Mouse (Mus musculus) limb, embryonic 14.5 days (tissue): Measurements from ENCODE around the gene Atp5g1. TPM values are rescaled to one million over a fixed set of nuclear protein-coding genes. Genes with fewer than 3 reads are reported as not detected.

Experiments used
- ATAC-seq: fragments of 200-750 bp; cut with Nextera tagmentation; 2 replicates; pipeline ENCODE4 v1.8.0; 2017; ENCODE audit warnings: low read depth, moderate number of reproducible peaks, moderate TSS enrichment; ENCODE audit not compliant: low FRiP score
- DNase-seq: peaks from one replicate; pipeline ENCODE4 v3.0.0-alpha.2; 2015; ENCODE audit warnings: low spot score
- H3K27ac ChIP-seq: fragments of 300-500 bp; sonication (generic); replicated peaks from 2 replicates; pipeline ENCODE4 v1.5.1; 2014; ENCODE audit warnings: low read depth, mild to moderate bottlenecking, low read length, moderate library complexity, mixed read lengths
- H3K27me3 ChIP-seq: fragments of 300-500 bp; sonication (generic); 2 replicates; pipeline ENCODE4 v1.6.1; 2014; ENCODE audit warnings: low read length, mixed read lengths; ENCODE audit not compliant: control insufficient read depth, insufficient read depth
- H3K36me3 ChIP-seq: fragments of 300-500 bp; sonication (generic); 2 replicates; pipeline ENCODE4 v1.6.1; 2014; ENCODE audit warnings: mild to moderate bottlenecking, low read length, moderate library complexity, mixed read lengths; ENCODE audit not compliant: control insufficient read depth, insufficient read depth
- H3K4me1 ChIP-seq: fragments of 300-500 bp; sonication (generic); 2 replicates; pipeline ENCODE4 v1.6.1; 2014; ENCODE audit warnings: antibody characterized with exemption, low read length, mixed read lengths; ENCODE audit not compliant: control insufficient read depth, insufficient read depth
- H3K4me2 ChIP-seq: fragments of 300-500 bp; sonication (generic); replicated peaks from 2 replicates; pipeline ENCODE4 v1.6.1; 2014; ENCODE audit warnings: low read depth, mild to moderate bottlenecking, low read length, moderate library complexity; ENCODE audit not compliant: severe bottlenecking
- H3K4me3 ChIP-seq: fragments of 300-500 bp; sonication (generic); replicated peaks from 2 replicates; pipeline ENCODE4 v1.5.1; 2014; ENCODE audit warnings: low read length
- H3K9ac ChIP-seq: fragments of 300-500 bp; sonication (generic); 2 replicates; pipeline ENCODE4 v1.6.1; 2014; ENCODE audit warnings: mild to moderate bottlenecking, low read depth, low read length, moderate library complexity; ENCODE audit not compliant: severe bottlenecking
- H3K9me3 ChIP-seq: fragments of 300-500 bp; sonication (generic); 2 replicates; pipeline ENCODE4 v1.6.1; 2016; ENCODE audit warnings: low read length; ENCODE audit not compliant: control insufficient read depth
- POLR2A ChIP-seq: fragments of 200-500 bp; IDR thresholded peaks from 2 replicates; pipeline ENCODE4 v1.8.0; 2012; ENCODE audit warnings: inconsistent platforms, mild to moderate bottlenecking, moderate library complexity, borderline replicate concordance; ENCODE audit not compliant: insufficient read depth, insufficient read length; ENCODE audit errors: extremely low read depth
- WGBS: fragments of 180-500 bp; shearing (Covaris S2); extraction: QIAGEN DNeasy Blood & Tissue Kit; methylation state at CpG from one replicate; pipeline ENCODE4 v1.1.7; 2014; 5-methylcytosine and 5-hydroxymethylcytosine counted together
- polyA plus RNA-seq, 2 experiments: library from polyadenylated mRNA; depleted of rRNA in 1 of 2; stranded (reverse) in 1 of 2; unstranded in 1 of 2; fragments of >200 nt; fragmentation: Nextera tagmentation in 1 of 2; extraction: Ambion mirVana in 1 of 2; gene quantifications; 2 replicates each; pipeline versions ENCODE4 v1.2.1 to v1.2.3; 2012 to 2014

Gene Atp5g1
- polyA plus RNA-seq, 2 experiments = 265 to 741 TPM

GRCm38 (mm10) chr11:96093361-96093760, 17.9 kb upstream of the Atp5g1 start:
- Histone ChIP-seq H3K4me3 (no peak overlapping the region), H3K27ac (no peak overlapping the region), H3K4me2 (no peak overlapping the region), H3K4me1 (no peaks in the 10 kb centered on the region), H3K9ac (no peak overlapping the region), H3K36me3 (no peaks in the 10 kb centered on the region), H3K9me3 (no peaks in the 10 kb centered on the region), H3K27me3 (no peaks in the 10 kb centered on the region)
- 12% methylated on average over 3 of the region's 3 CpGs for WGBS
- DNase-seq (peak; percentile 51), ATAC-seq (no peak; the same call in 1 of the 2 replicates)
- TF ChIP-seq POLR2A = no peak

- Histone ChIP-seq H3K36me3 (no peaks in the 10 kb centered on the region), H3K4me3 (no peak overlapping the region), H3K4me1 (no peaks in the 10 kb centered on the region), H3K27me3 (no peaks in the 10 kb centered on the region), H3K27ac (no peak overlapping the region), H3K4me2 (no peak overlapping the region), H3K9me3 (no peaks in the 10 kb centered on the region), H3K9ac (no peak overlapping the region)
- 41% methylated on average over 7 of the region's 7 CpGs for whole genome bisulfite sequencing
- no peak for TF ChIP-seq POLR2A
- ATAC-seq = no peak
- no peak for DNase-seq
These were observed 17.3 kb upstream of the Atp5g1 start for GRCm38 (mm10) chr11:96092674-96093291.

- DNase-seq = no peak
These were observed 15.6 kb upstream of the Atp5g1 start for GRCm38 (mm10) chr11:96091073-96091472.

GRCm38 (mm10) chr11:96087981-96088380, 12.5 kb upstream of the Atp5g1 start:
- Histone ChIP-seq H3K36me3 (no peaks in the 10 kb centered on the region), H3K4me1 (no peaks in the 10 kb centered on the region), H3K9me3 (no peaks in the 10 kb centered on the region), H3K4me3 (no peak overlapping the region), H3K27me3 (no peaks in the 10 kb centered on the region), H3K9ac (no peak overlapping the region), H3K4me2 (no peak overlapping the region), H3K27ac (no peak overlapping the region)
- TF ChIP-seq POLR2A = no peak
- no peak for ATAC-seq
- DNase-seq = no peak
- 88% methylated on average over 6 of the region's 6 CpGs for WGBS

More at GRCm38 (mm10) chr11:96091073-96091472, 15.6 kb upstream of the Atp5g1 start:
- H3K4me1 ChIP-seq = no peaks in the 10 kb centered on the region
- ATAC-seq = no peak
- H3K9ac ChIP-seq = no peak overlapping the region
- no peaks in the 10 kb centered on the region for H3K36me3 ChIP-seq
- 59% methylated on average over 2 of the region's 2 CpGs for WGBS
- TF ChIP-seq POLR2A = no peak
- H3K4me3 ChIP-seq = no peak overlapping the region
- no peak overlapping the region for H3K4me2 ChIP-seq
- H3K27me3 ChIP-seq = no peaks in the 10 kb centered on the region
- H3K9me3 ChIP-seq = no peaks in the 10 kb centered on the region
- H3K27ac ChIP-seq = no peak overlapping the region

GRCm38 (mm10) chr11:96082682-96083081, 7.2 kb upstream of the Atp5g1 start:
- DNase-seq = no peak
- WGBS = 69% methylated on average over 3 of the region's 3 CpGs

More at GRCm38 (mm10) chr11:96082682-96083081, 7.2 kb upstream of the Atp5g1 start:
- Histone ChIP-seq H3K27me3 (no peaks in the 10 kb centered on the region), H3K4me1 (no peaks in the 10 kb centered on the region), H3K4me3 (no peak overlapping the region), H3K36me3 (no peaks in the 10 kb centered on the region), H3K9me3 (no peaks in the 10 kb centered on the region), H3K27ac (no peak overlapping the region), H3K4me2 (no peak overlapping the region), H3K9ac (no peak overlapping the region)
- TF ChIP-seq POLR2A = no peak
- ATAC-seq = no peak
